Mouse (Mus musculus): ENCODE measurements around the gene D630039A03Rik. TPM values are rescaled to one million over a fixed set of nuclear protein-coding genes. Genes with fewer than 3 reads are reported as not detected.

The D630039A03Rik gene
- total and polyA plus RNA-seq, 2 experiments from 2014 or later = 0.52 to 0.54 TPM

DNA sequence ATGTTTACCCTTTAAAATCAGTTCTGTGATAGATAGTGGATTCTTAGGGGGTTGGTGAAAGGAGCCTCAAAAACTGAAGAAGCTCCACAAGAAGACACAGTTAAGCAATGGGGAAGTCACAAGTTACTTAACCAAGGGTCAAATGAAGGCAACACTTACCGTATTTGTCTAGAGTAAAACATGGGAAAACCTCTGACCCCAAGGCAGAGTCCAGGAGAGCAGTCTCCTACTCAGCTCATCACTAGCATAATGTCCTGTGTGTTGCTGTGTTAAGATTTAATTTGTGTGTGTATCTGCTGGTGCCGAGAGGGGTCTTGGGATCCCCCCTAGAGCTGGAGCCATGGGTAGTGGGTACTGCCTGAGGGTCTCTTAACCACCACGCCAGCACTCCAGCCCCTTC is 36.3 kb upstream of the D630039A03Rik start:
- no peak for DNase-seq (ENCODE audit: low spot score)
- no peak for TF ChIP-seq CTCF (IDR thresholded peaks at IDR 0.05; ENCODE audit: low read depth)

DNA sequence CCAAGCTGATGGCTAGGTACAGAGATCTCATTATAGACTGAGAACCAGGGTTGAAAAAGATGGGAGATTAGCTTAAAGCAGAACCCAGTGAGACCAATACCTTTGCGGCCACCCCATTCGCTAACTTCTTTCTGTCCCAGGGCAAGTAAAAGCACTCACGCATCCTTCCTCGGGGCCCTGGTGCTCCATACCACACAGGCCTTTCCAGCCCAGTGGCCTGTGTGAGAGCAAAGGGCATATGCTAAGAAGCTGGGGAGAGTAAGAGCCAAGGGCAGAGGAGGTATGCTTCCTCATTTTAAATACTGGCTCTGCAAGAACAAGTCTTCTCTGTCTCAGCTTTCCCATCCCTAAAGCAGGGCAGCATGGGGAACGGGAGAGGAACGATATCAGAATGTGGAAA is 33.8 kb upstream of the D630039A03Rik start:
- Histone ChIP-seq H3K4me3 (ENCODE audit: low read length) (no peak overlapping the region), H3K27ac (no peak overlapping the region), H3K36me3 (ENCODE audit: insufficient read depth, low read length) (peaks cover 52% of the 10 kb centered on the region), H3K9ac (replicated peaks; ENCODE audit: low read length) (no peak overlapping the region), H3K9me3 (ENCODE audit: low read length) (no peaks in the 10 kb centered on the region), H3K4me1 (ENCODE audit: insufficient read depth, low read length) (no peaks in the 10 kb centered on the region), H3K4me2 (ENCODE audit: low read depth, low read length) (no peak overlapping the region), H3K27me3 (ENCODE audit: insufficient read depth, low read length) (no peaks in the 10 kb centered on the region)
- no peak for ATAC-seq
- WGBS = 84% methylated on average over 6 of the region's 6 CpGs
- no peak for TF ChIP-seq CTCF (IDR thresholded peaks at IDR 0.05; ENCODE audit: low read depth)
- no peak for DNase-seq (ENCODE audit: low spot score)

More for the DNA sequence above, 36.3 kb upstream of the D630039A03Rik start:
- 97% methylated on average over 3 of the region's 3 CpGs for WGBS
- H3K27ac ChIP-seq = no peak overlapping the region
- no peaks in the 10 kb centered on the region for H3K9me3 ChIP-seq (ENCODE audit: low read length)
- H3K4me1 ChIP-seq (ENCODE audit: insufficient read depth, low read length) = 0 out of 2 replicates have a peak, but pooled peaks cover 5% of the 10 kb centered on the region
- no peak overlapping the region for H3K4me2 ChIP-seq (ENCODE audit: low read depth, low read length)
- H3K9ac ChIP-seq (replicated peaks; ENCODE audit: low read length) = no peak overlapping the region
- no peak for ATAC-seq
- no peak overlapping the region for H3K4me3 ChIP-seq (ENCODE audit: low read length)
- H3K27me3 ChIP-seq (ENCODE audit: insufficient read depth, low read length) = no peaks in the 10 kb centered on the region
- H3K36me3 ChIP-seq (ENCODE audit: insufficient read depth, low read length) = peaks cover 36% of the 10 kb centered on the region

DNA sequence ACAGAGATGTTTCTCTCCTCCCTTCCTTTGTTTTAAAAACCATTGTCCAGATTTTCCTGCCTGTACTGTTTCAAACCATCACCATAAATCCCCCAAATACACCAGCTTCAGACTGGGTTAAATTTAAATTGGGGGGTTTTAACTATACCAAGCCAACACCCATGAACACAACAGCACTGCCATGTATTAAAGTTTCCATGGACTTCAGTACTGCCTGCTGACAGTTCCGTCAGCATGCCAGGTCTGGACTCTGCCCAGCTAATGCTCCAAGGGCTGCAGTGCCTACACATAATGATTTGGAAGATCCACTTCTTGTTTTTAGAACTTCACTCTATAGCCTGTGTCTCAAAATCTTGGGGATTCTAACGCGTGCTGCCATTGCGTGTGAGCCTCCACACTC is 31.4 kb upstream of the D630039A03Rik start:
- Histone ChIP-seq H3K4me3 (ENCODE audit: low read length) (no peak overlapping the region), H3K4me1 (ENCODE audit: insufficient read depth, low read length) (no peaks in the 10 kb centered on the region), H3K36me3 (ENCODE audit: insufficient read depth, low read length) (peaks cover 60% of the 10 kb centered on the region), H3K27me3 (ENCODE audit: insufficient read depth, low read length) (no peaks in the 10 kb centered on the region), H3K27ac (no peak overlapping the region), H3K4me2 (ENCODE audit: low read depth, low read length) (no peak overlapping the region), H3K9ac (replicated peaks; ENCODE audit: low read length) (no peak overlapping the region), H3K9me3 (ENCODE audit: low read length) (no peaks in the 10 kb centered on the region)
- WGBS = 91% methylated on average over 4 of the region's 4 CpGs
- DNase-seq (ENCODE audit: low spot score) = no peak
- no peak for ATAC-seq
- no peak for TF ChIP-seq CTCF (IDR thresholded peaks at IDR 0.05; ENCODE audit: low read depth)

DNA sequence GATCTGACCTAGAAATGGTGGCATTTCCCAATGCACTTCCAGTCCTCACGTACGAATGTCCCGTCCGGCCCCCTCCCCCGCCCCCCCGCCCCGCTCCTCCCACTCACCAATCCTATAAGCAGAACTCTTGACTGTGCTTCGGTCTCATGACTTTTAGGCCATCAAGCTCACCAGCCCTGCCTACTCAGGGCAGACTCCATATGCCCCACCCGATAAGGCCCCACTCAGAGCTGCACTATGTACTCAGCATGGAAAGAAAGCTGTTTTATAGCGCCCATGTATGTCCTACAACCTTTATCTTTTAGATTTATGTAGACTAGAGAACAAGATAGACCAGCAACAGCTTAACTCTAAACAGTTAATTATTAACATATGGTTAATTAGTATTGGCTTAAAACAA is 30.9 kb upstream of the D630039A03Rik start:
- H3K9ac ChIP-seq (replicated peaks; ENCODE audit: low read length) = no peak overlapping the region
- peaks cover 60% of the 10 kb centered on the region for H3K36me3 ChIP-seq (ENCODE audit: insufficient read depth, low read length)
- H3K4me2 ChIP-seq (ENCODE audit: low read depth, low read length) = no peak overlapping the region
- ATAC-seq (no peak), DNase-seq (ENCODE audit: low spot score) (no peak)
- no peaks in the 10 kb centered on the region for H3K4me1 ChIP-seq (ENCODE audit: insufficient read depth, low read length)
- no peaks in the 10 kb centered on the region for H3K27me3 ChIP-seq (ENCODE audit: insufficient read depth, low read length)
- no peaks in the 10 kb centered on the region for H3K9me3 ChIP-seq (ENCODE audit: low read length)
- WGBS = 86% methylated on average over 10 of the region's 10 CpGs
- no peak for TF ChIP-seq CTCF (IDR thresholded peaks at IDR 0.05; ENCODE audit: low read depth)
- no peak overlapping the region for H3K4me3 ChIP-seq (ENCODE audit: low read length)
- no peak overlapping the region for H3K27ac ChIP-seq

DNA sequence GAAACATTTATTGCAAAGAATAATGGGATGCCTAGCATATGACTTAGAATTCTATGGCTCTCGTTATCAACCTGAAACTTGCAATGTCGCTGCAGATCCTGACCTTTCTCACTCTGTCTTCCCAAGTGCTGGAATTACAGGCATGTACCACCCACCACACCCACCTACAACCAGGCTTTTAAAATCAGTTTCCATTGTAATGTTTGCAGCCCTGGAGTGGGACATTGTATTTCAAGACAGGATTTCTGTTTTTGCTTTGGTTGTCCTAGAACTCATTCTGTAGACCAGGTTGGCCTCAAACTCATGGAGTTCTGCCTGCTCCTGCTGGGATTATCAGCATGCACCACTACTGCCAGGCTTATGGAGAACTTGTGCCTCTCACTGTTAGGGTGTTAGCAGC is 26.8 kb upstream of the D630039A03Rik start:
- Histone ChIP-seq H3K36me3 (ENCODE audit: insufficient read depth, low read length) (peaks cover 28% of the 10 kb centered on the region), H3K4me1 (ENCODE audit: insufficient read depth, low read length) (no peaks in the 10 kb centered on the region), H3K9ac (replicated peaks; ENCODE audit: low read length) (no peak overlapping the region), H3K27ac (no peak overlapping the region), H3K9me3 (ENCODE audit: low read length) (no peaks in the 10 kb centered on the region), H3K4me2 (ENCODE audit: low read depth, low read length) (no peak overlapping the region), H3K4me3 (ENCODE audit: low read length) (no peak overlapping the region), H3K27me3 (ENCODE audit: insufficient read depth, low read length) (no peaks in the 10 kb centered on the region)
- no peak for DNase-seq (ENCODE audit: low spot score)
- no peak for ATAC-seq
- WGBS = 94% methylated on average over 2 of the region's 2 CpGs
- no peak for TF ChIP-seq CTCF (IDR thresholded peaks at IDR 0.05; ENCODE audit: low read depth)

DNA sequence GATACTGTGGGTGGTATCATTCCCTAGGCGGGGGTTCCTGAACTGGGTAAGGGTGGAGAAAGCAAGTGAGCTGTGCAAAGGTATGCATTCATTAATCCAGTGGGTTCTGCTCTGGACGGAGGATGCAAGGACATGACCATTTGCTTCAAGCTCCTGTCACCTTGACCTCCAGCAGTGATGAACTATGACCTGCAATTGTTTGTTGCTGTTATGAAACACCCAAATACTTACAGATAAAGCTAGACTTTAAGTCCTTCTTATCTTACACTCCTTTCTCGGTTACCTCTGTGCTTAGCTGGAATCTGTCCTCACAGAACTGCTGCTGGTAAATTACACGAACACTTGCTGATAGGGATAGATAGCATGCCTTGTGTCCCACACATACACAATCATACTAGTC is 24.5 kb upstream of the D630039A03Rik start:
- Histone ChIP-seq H3K4me2 (ENCODE audit: low read depth, low read length) (no peak overlapping the region), H3K9ac (replicated peaks; ENCODE audit: low read length) (no peak overlapping the region), H3K27ac (no peak overlapping the region), H3K27me3 (ENCODE audit: insufficient read depth, low read length) (no peaks in the 10 kb centered on the region), H3K4me3 (ENCODE audit: low read length) (no peak overlapping the region), H3K36me3 (ENCODE audit: insufficient read depth, low read length) (peaks cover 16% of the 10 kb centered on the region), H3K4me1 (ENCODE audit: insufficient read depth, low read length) (no peaks in the 10 kb centered on the region), H3K9me3 (ENCODE audit: low read length) (no peaks in the 10 kb centered on the region)
- WGBS = 94% methylated on average over 4 of the region's 4 CpGs
- ATAC-seq = no peak
- DNase-seq (ENCODE audit: low spot score) = no peak
- no peak for TF ChIP-seq CTCF (IDR thresholded peaks at IDR 0.05; ENCODE audit: low read depth)

DNA sequence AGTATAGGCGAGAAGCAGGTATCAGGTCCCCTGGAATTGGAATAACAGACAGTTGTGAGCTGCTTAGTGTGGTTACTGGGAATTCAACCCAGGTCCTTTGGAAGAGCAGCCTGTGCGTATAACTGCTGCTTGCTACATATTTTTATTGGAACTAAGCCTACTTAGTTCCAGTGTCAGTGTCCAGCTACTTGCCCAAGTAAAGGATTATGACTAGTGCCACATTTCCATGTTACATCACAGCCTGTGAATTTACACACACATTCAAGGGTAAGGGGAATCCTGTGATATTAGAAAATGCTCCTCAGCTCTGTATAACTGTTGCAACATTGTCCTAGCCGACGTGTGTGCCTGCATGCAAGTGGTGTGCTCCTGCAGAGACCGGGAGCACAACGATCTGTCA is 21.2 kb upstream of the D630039A03Rik start:
- ATAC-seq = no peak
- H3K4me1 ChIP-seq (ENCODE audit: insufficient read depth, low read length) = no peaks in the 10 kb centered on the region
- no peaks in the 10 kb centered on the region for H3K36me3 ChIP-seq (ENCODE audit: insufficient read depth, low read length)
- H3K27me3 ChIP-seq (ENCODE audit: insufficient read depth, low read length) = no peaks in the 10 kb centered on the region
- no peak for DNase-seq (ENCODE audit: low spot score)
- no peak overlapping the region for H3K4me3 ChIP-seq (ENCODE audit: low read length)
- 87% methylated on average over 6 of the region's 6 CpGs for WGBS
- no peak overlapping the region for H3K9ac ChIP-seq (replicated peaks; ENCODE audit: low read length)
- no peak for TF ChIP-seq CTCF (IDR thresholded peaks at IDR 0.05; ENCODE audit: low read depth)
- H3K27ac ChIP-seq = no peak overlapping the region
- no peaks in the 10 kb centered on the region for H3K9me3 ChIP-seq (ENCODE audit: low read length)
- H3K4me2 ChIP-seq (ENCODE audit: low read depth, low read length) = no peak overlapping the region

Measured in hindbrain, postnatal 0 days (tissue).